Comparison of ENCODE assay signal across 19 mouse cellular contexts in the genomic region with DNA sequence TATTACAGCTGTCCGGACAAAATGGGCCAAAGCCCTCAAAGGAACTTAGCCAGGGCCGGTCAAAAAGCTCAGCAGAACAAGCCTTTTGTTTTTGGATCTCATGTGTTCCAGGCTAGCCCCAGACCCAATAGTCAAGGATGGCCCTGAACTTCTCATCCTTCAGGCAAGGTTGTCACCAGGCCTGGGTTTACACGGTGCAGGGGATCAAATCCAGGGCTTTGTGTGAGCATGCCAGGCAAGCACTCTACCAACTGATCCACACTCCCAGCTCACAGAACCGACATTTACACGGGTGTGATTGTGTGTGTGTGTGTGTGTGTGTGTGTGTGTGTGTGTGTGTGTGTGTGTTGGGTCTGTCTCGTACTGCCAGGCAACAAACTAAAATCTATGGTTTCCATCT. TPM values are rescaled to one million over a fixed set of nuclear protein-coding genes. Genes with fewer than 3 reads are reported as not detected.
A peak's percentile ranks its signal among the peaks of the same experiment; 100 is the strongest.
DNase-seq lines count a peak whose midpoint lies in the region; ATAC-seq and TF ChIP-seq lines count a peak whose summit lies in the region.
"Had no signal": no experiment of that assay in that cellular context is flagged by ENCODE, and none has a peak within 500 bp of the region (broad histone marks: within the 10 kb centered on the region; RNA-seq: fewer than 3 reads in every experiment).

No protein-coding gene starts in this region.

- peaks cover 9 to 13% of the 10 kb centered on the region in 2 experiments for H3K4me1 ChIP-seq in heart, embryonic 14.5 days (ENCODE audit: control insufficient read depth in 2 of 2, insufficient read depth in 2 of 2, low read length in 2 of 2)
- H3K4me1 ChIP-seq in midbrain, embryonic 10.5 days = peaks cover 38% of the 10 kb centered on the region
- H3K4me1 ChIP-seq in midbrain, embryonic 16.5 days (ENCODE audit: control insufficient read depth, insufficient read depth, low read length) = peaks cover 3% of the 10 kb centered on the region
- peaks cover 17% of the 10 kb centered on the region for H3K4me1 ChIP-seq in intestine, embryonic 15.5 days (replicated peaks)
- peaks cover 28% of the 10 kb centered on the region for H3K4me1 ChIP-seq in small intestine, adult 2 months (ENCODE audit: control insufficient read depth, insufficient read depth, insufficient read length, low read length)

- no peak for DNase-seq in heart, postnatal 10 days
- no peak for DNase-seq in midbrain, embryonic 10.5 days (ENCODE audit: low spot score)
- DNase-seq in cerebellum, postnatal 36 days = no peak

- no peaks in the 10 kb centered on the region for H3K27me3 ChIP-seq in heart, embryonic 14.5 days (ENCODE audit: control insufficient read depth, insufficient read depth, low read length)
- peaks cover 22% of the 10 kb centered on the region for H3K27me3 ChIP-seq in midbrain, embryonic 10.5 days (ENCODE audit: low read depth, poor library complexity, severe bottlenecking)
- H3K27me3 ChIP-seq in midbrain, embryonic 16.5 days (ENCODE audit: control insufficient read depth, insufficient read depth, low read depth, low read length) = no peaks in the 10 kb centered on the region
- H3K27me3 ChIP-seq in intestine, embryonic 15.5 days (replicated peaks) = no peaks in the 10 kb centered on the region
- no peaks in the 10 kb centered on the region for H3K27me3 ChIP-seq in small intestine, adult 2 months (ENCODE audit: control insufficient read depth, insufficient read depth, low read length)
- H3K27me3 ChIP-seq: hindbrain, embryonic 15.5 days; stomach, embryonic 15.5 days had no signal

- H3K4me2 ChIP-seq in heart, embryonic 14.5 days (ENCODE audit: low read length) = no peak overlapping the region
- no peak overlapping the region for H3K4me2 ChIP-seq in midbrain, embryonic 16.5 days (ENCODE audit: low read length)
- peak overlapping the region; percentile 71 for H3K4me2 ChIP-seq in intestine, embryonic 15.5 days (replicated peaks)

- WGBS in heart, embryonic 14.5 days = 75% methylated on average over 6 of the region's 6 CpGs
- 77% methylated on average over 6 of the region's 6 CpGs for WGBS in midbrain, embryonic 10.5 days
- WGBS in midbrain, embryonic 16.5 days = 71% methylated on average over 6 of the region's 6 CpGs
- WGBS in intestine, embryonic 15.5 days = 73% methylated on average over 6 of the region's 6 CpGs
- WGBS in small intestine, adult 2 months = 73% methylated on average over 6 of the region's 6 CpGs

- no peak overlapping the region for H3K4me3 ChIP-seq in heart, embryonic 14.5 days (ENCODE audit: control insufficient read depth in 1 of 2, insufficient read depth in 1 of 2, low read depth in 1 of 2, low read length in 2 of 2)
- H3K4me3 ChIP-seq in midbrain, embryonic 10.5 days = 0 out of 2 replicates have a peak overlapping the region, but pooled peaks have one; percentile 51
- H3K4me3 ChIP-seq in midbrain, embryonic 16.5 days (ENCODE audit: low read depth, low read length) = no peak overlapping the region
- H3K4me3 ChIP-seq in intestine, embryonic 15.5 days (replicated peaks) = peak overlapping the region; percentile 42; the same call in 1 of the 2 replicates
- H3K4me3 ChIP-seq in small intestine, adult 2 months (ENCODE audit: low read depth, low read length) = peak overlapping the region; percentile 90
- H3K4me3 ChIP-seq: hindbrain, embryonic 15.5 days; layer of hippocampus, adult 2 months had no signal

- no peak for TF ChIP-seq CTCF in small intestine, adult 2 months (IDR thresholded peaks at IDR 0.05; ENCODE audit: extremely low read depth, insufficient read length, insufficient replicate concordance, low read depth, low read length)

- H3K9ac ChIP-seq in heart, embryonic 14.5 days (ENCODE audit: low read length) = no peak overlapping the region
- no peak overlapping the region for H3K9ac ChIP-seq in midbrain, embryonic 16.5 days (ENCODE audit: low read depth, low read length)
- H3K9ac ChIP-seq in intestine, embryonic 15.5 days = no peak overlapping the region
- H3K9ac ChIP-seq: hindbrain, embryonic 15.5 days; midbrain, embryonic 13.5 days; stomach, embryonic 15.5 days had no signal

- 0 out of 2 replicates have a peak, but pooled peaks have one; percentile 4 for ATAC-seq in heart, embryonic 14.5 days (ENCODE audit: insufficient number of reproducible peaks, insufficient read depth, low FRiP score, low read depth)
- ATAC-seq in midbrain, embryonic 16.5 days = no peak
- no peak for ATAC-seq in intestine, embryonic 15.5 days

- no peak overlapping the region for H3K27ac ChIP-seq in heart, embryonic 14.5 days (replicated peaks in 1 of 2; ENCODE audit: control insufficient read depth in 1 of 2, insufficient read depth in 1 of 2, low read depth in 2 of 2, low read length in 2 of 2)
- peak overlapping the region; percentile 76 for H3K27ac ChIP-seq in midbrain, embryonic 10.5 days (replicated peaks)
- H3K27ac ChIP-seq in midbrain, embryonic 16.5 days (ENCODE audit: low read length) = no peak overlapping the region
- H3K27ac ChIP-seq in intestine, embryonic 15.5 days = no peak overlapping the region
- no peak overlapping the region for H3K27ac ChIP-seq in small intestine, adult 2 months (ENCODE audit: insufficient read depth, low read depth, low read length)
- H3K27ac ChIP-seq: embryonic facial prominence, embryonic 12.5 days; forebrain, embryonic 15.5 days; hindbrain, embryonic 15.5 days; layer of hippocampus, adult 2 months; midbrain, embryonic 13.5 days; stomach, embryonic 15.5 days had no signal

- intact Hi-C loops in heart, postnatal 10 days (cut with DNase I) = loop anchor here (5.0 kb wide), 2 partner anchors 170 to 340 kb away; no protein-coding TSS in a partner anchor

- no peak for TF ChIP-seq POLR2A in small intestine, adult 2 months (IDR thresholded peaks at IDR 0.05; ENCODE audit: low read depth, low read length)

- H3K9me3 ChIP-seq in heart, embryonic 14.5 days (ENCODE audit: control insufficient read depth, low read length) = no peaks in the 10 kb centered on the region
- no peaks in the 10 kb centered on the region for H3K9me3 ChIP-seq in midbrain, embryonic 10.5 days (replicated peaks)
- no peaks in the 10 kb centered on the region for H3K9me3 ChIP-seq in midbrain, embryonic 16.5 days (replicated peaks; ENCODE audit: control insufficient read depth, low read length, poor library complexity, severe bottlenecking)
- no peaks in the 10 kb centered on the region for H3K9me3 ChIP-seq in intestine, embryonic 15.5 days
- H3K9me3 ChIP-seq: embryonic facial prominence, embryonic 12.5 days; forebrain, embryonic 10.5 days; forebrain, embryonic 15.5 days; hindbrain, embryonic 15.5 days; megakaryocyte, embryonic 14.5 days; midbrain, embryonic 13.5 days; stomach, embryonic 15.5 days had no signal

- no peaks in the 10 kb centered on the region for H3K36me3 ChIP-seq in heart, embryonic 14.5 days (ENCODE audit: control insufficient read depth, insufficient read depth, low read length)
- no peaks in the 10 kb centered on the region for H3K36me3 ChIP-seq in midbrain, embryonic 10.5 days
- H3K36me3 ChIP-seq in midbrain, embryonic 16.5 days (ENCODE audit: control insufficient read depth, insufficient read depth, low read length) = no peaks in the 10 kb centered on the region
- no peaks in the 10 kb centered on the region for H3K36me3 ChIP-seq in intestine, embryonic 15.5 days
- H3K36me3 ChIP-seq in small intestine, adult 2 months (ENCODE audit: control insufficient read depth, insufficient read depth, low read length) = peaks cover 16% of the 10 kb centered on the region
- H3K36me3 ChIP-seq: embryonic facial prominence, embryonic 12.5 days; forebrain, embryonic 10.5 days; forebrain, embryonic 15.5 days; hindbrain, embryonic 15.5 days; midbrain, embryonic 13.5 days; stomach, embryonic 15.5 days had no signal

RNA-seq across cellular contexts. Expression of a gene that starts 1.6 kb away (rescaled TPM):
- 0.19 and 0.43 TPM in 2 replicates for polyA plus RNA-seq in heart, embryonic 14.5 days (2014; fragmentation: Nextera tagmentation; extraction: Ambion mirVana)
- 10 to 100 TPM; 11.2 to 15.6 TPM for total RNA-seq in heart, postnatal 10 days (2021)
- polyA plus RNA-seq in midbrain, embryonic 10.5 days (2016; fragmentation: Nextera tagmentation; extraction: Ambion mirVana) = 0.98 and 1.3 TPM in 2 replicates
- polyA plus RNA-seq in midbrain, embryonic 16.5 days (2015; fragmentation: Nextera tagmentation; extraction: Ambion mirVana) = 0.14 and 0.43 TPM in 2 replicates
- polyA plus RNA-seq in intestine, embryonic 15.5 days (2015; fragmentation: Nextera tagmentation; extraction: Ambion mirVana) = 18.5 and 21.0 TPM in 2 replicates
- 46.5 and 61.9 TPM in 2 replicates for polyA plus RNA-seq in small intestine, adult 2 months (2012; rRNA removed)
- total RNA-seq: monocyte, adult 5-6 weeks had no signal
- polyA plus RNA-seq: CD4-positive, CD25-positive, alpha-beta regulatory T cell, adult 4 months had no signal

RNA-seq across cellular contexts. Expression of a gene that starts 6.8 kb away (rescaled TPM):
- 0.09 and 0.19 TPM in 2 replicates for polyA plus RNA-seq in heart, embryonic 14.5 days (2014; fragmentation: Nextera tagmentation; extraction: Ambion mirVana)
- total RNA-seq in heart, postnatal 10 days (2021) = 10 to 100 TPM; 81.1 to 84.5 TPM
- 0.05 TPM in 1 of 2 replicates, not detected in the other for polyA plus RNA-seq in midbrain, embryonic 10.5 days (2016; fragmentation: Nextera tagmentation; extraction: Ambion mirVana)
- 0.27 and 0.45 TPM in 2 replicates for polyA plus RNA-seq in midbrain, embryonic 16.5 days (2015; fragmentation: Nextera tagmentation; extraction: Ambion mirVana)
- polyA plus RNA-seq in intestine, embryonic 15.5 days (2015; fragmentation: Nextera tagmentation; extraction: Ambion mirVana) = 3.3 and 4.3 TPM in 2 replicates
- polyA plus RNA-seq in small intestine, adult 2 months (2012; rRNA removed) = 11.2 and 25.3 TPM in 2 replicates
- total RNA-seq: hematopoietic stem cell, adult 5-6 weeks; monocyte, adult 5-6 weeks had no signal
- polyA plus RNA-seq: CD4-positive, CD25-positive, alpha-beta regulatory T cell, adult 4 months; embryonic facial prominence, embryonic 12.5 days; forebrain, embryonic 10.5 days; neural tube, embryonic 14.5 days had no signal

RNA-seq across cellular contexts. Expression of a gene that starts 10.9 kb away (rescaled TPM):
- polyA plus RNA-seq in heart, embryonic 14.5 days (2014; fragmentation: Nextera tagmentation; extraction: Ambion mirVana) = 45.2 and 45.7 TPM in 2 replicates
- 100 to 1,000 TPM; 241 to 248 TPM for total RNA-seq in heart, postnatal 10 days (2021)
- 24.5 and 27.5 TPM in 2 replicates for polyA plus RNA-seq in midbrain, embryonic 10.5 days (2016; fragmentation: Nextera tagmentation; extraction: Ambion mirVana)
- polyA plus RNA-seq in midbrain, embryonic 16.5 days (2015; fragmentation: Nextera tagmentation; extraction: Ambion mirVana) = 35.6 and 37.8 TPM in 2 replicates
- 63.9 and 68.9 TPM in 2 replicates for polyA plus RNA-seq in intestine, embryonic 15.5 days (2015; fragmentation: Nextera tagmentation; extraction: Ambion mirVana)
- polyA plus RNA-seq in small intestine, adult 2 months (2012; rRNA removed) = 55.3 and 108 TPM in 2 replicates
- total RNA-seq: monocyte, adult 5-6 weeks had no signal

RNA-seq across cellular contexts. Expression of a gene that starts 47.9 kb away (rescaled TPM):
- polyA plus RNA-seq in heart, embryonic 14.5 days (2014; fragmentation: Nextera tagmentation; extraction: Ambion mirVana) = 6.6 and 7.8 TPM in 2 replicates
- total RNA-seq in heart, postnatal 10 days (2021) = 10 to 100 TPM; 81.0 to 83.1 TPM
- 2.9 and 4.2 TPM in 2 replicates for polyA plus RNA-seq in midbrain, embryonic 10.5 days (2016; fragmentation: Nextera tagmentation; extraction: Ambion mirVana)
- 7.9 and 8.4 TPM in 2 replicates for polyA plus RNA-seq in midbrain, embryonic 16.5 days (2015; fragmentation: Nextera tagmentation; extraction: Ambion mirVana)
- polyA plus RNA-seq in intestine, embryonic 15.5 days (2015; fragmentation: Nextera tagmentation; extraction: Ambion mirVana) = 3.9 and 4.5 TPM in 2 replicates
- 9.7 and 17.0 TPM in 2 replicates for polyA plus RNA-seq in small intestine, adult 2 months (2012; rRNA removed)

Comparison
In these comparisons a context has a peak if more than half of its experiments do, and no peak if none do; other contexts are left out.
1. H3K4me3 ChIP-seq: peak in midbrain, embryonic 10.5 days (single experiment), intestine, embryonic 15.5 days (single experiment) and small intestine, adult 2 months (single experiment); none in heart, embryonic 14.5 days (0 of 2) and midbrain, embryonic 16.5 days (single experiment).